Mouse (Mus musculus) cortical plate, adult 2 months (tissue): ENCODE results near the gene Tctex1d1. TPM values are rescaled to one million over a fixed set of nuclear protein-coding genes. Genes with fewer than 3 reads are reported as not detected.

Experiments used
- H3K27ac ChIP-seq: fragments of 200-500 bp; 2 replicates; pipeline ENCODE4 v1.5.1; 2012; ENCODE audit warnings: low read length, control low read depth, inconsistent platforms; ENCODE audit not compliant: insufficient read depth
- H3K4me1 ChIP-seq: fragments of 200-500 bp; 2 replicates; pipeline ENCODE4 v1.6.1; 2011; ENCODE audit warnings: low read length; ENCODE audit not compliant: control insufficient read depth, insufficient read depth
- H3K4me3 ChIP-seq: fragments of 200-500 bp; 2 replicates; pipeline ENCODE4 v1.5.1; 2011; ENCODE audit warnings: mild to moderate bottlenecking, low read length, control low read depth; ENCODE audit not compliant: insufficient read depth
- CTCF ChIP-seq: fragments of 200-500 bp; IDR thresholded peaks from 2 replicates; pipeline ENCODE4 v1.5.1; 2011; ENCODE audit warnings: mild to moderate bottlenecking, control low read depth, low read length; ENCODE audit not compliant: insufficient read depth; ENCODE audit errors: extremely low read depth
- POLR2A ChIP-seq: fragments of 200-500 bp; IDR thresholded peaks from 2 replicates; pipeline ENCODE4 v1.6.1; 2011; ENCODE audit warnings: mild to moderate bottlenecking, low read length, control low read depth; ENCODE audit not compliant: insufficient read depth; ENCODE audit errors: extremely low read depth
- polyA plus RNA-seq: library from polyadenylated mRNA; depleted of rRNA; stranded (reverse); fragments of >200 nt; gene quantifications from 2 replicates; pipeline ENCODE4 v1.2.3, GENCODE M21; 2012

Gene Tctex1d1
- polyA plus RNA-seq, 1 experiment = 0.63 TPM

GRCm38 (mm10) chr4:102967811-102968210 lies 10.6 kb upstream of the Tctex1d1 start:
- no peak for TF ChIP-seq POLR2A
- TF ChIP-seq CTCF = no peak
- Histone ChIP-seq H3K4me1 (no peaks in the 10 kb centered on the region), H3K4me3 (no peak overlapping the region), H3K27ac (no peak overlapping the region)

GRCm38 (mm10) chr4:102969599-102969998 lies 8.8 kb upstream of the Tctex1d1 start:
- TF ChIP-seq CTCF = no peak
- TF ChIP-seq POLR2A = no peak
- Histone ChIP-seq H3K4me3 (no peak overlapping the region), H3K27ac (no peak overlapping the region), H3K4me1 (no peaks in the 10 kb centered on the region)

DNA sequence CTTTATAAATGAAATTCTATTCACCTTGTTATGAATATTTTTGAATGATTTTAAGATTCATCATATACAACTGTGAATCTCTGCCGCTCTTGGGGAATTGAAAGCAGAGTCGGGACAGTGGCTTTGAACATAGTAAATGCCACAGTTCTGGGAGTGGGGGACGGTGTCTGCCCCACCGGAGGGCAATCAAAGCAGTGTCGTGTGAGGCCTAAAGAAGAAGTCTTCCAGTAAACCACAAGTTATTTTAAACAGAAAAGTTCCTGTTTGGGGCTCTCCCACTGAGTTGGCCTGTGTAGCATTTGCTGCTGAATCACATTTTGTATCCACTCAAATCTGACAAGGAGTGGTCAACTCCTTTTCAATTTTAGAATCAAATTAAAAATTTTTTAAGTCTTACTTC lies 7.2 kb upstream of the Tctex1d1 start:
- H3K27ac ChIP-seq = no peak overlapping the region
- TF ChIP-seq POLR2A = no peak
- TF ChIP-seq CTCF = no peak
- H3K4me3 ChIP-seq = no peak overlapping the region
- no peaks in the 10 kb centered on the region for H3K4me1 ChIP-seq

- TF ChIP-seq CTCF (no peak), POLR2A (no peak)
- H3K27ac ChIP-seq = no peak overlapping the region
- H3K4me1 ChIP-seq = no peaks in the 10 kb centered on the region
- no peak overlapping the region for H3K4me3 ChIP-seq
These were observed 6.3 kb upstream of the Tctex1d1 start for GRCm38 (mm10) chr4:102972071-102972470.

- no peak overlapping the region for H3K4me3 ChIP-seq
- TF ChIP-seq CTCF = no peak
- TF ChIP-seq POLR2A = no peak
- H3K27ac ChIP-seq = no peak overlapping the region
- no peaks in the 10 kb centered on the region for H3K4me1 ChIP-seq
These were observed 4.2 kb upstream of the Tctex1d1 start for GRCm38 (mm10) chr4:102974172-102974571.

- Histone ChIP-seq H3K27ac (no peak overlapping the region), H3K4me1 (no peaks in the 10 kb centered on the region), H3K4me3 (no peak overlapping the region)
- TF ChIP-seq POLR2A (no peak), CTCF (no peak)
These were observed 1.8 kb upstream of the Tctex1d1 start for GRCm38 (mm10) chr4:102976290-102977275.

DNA sequence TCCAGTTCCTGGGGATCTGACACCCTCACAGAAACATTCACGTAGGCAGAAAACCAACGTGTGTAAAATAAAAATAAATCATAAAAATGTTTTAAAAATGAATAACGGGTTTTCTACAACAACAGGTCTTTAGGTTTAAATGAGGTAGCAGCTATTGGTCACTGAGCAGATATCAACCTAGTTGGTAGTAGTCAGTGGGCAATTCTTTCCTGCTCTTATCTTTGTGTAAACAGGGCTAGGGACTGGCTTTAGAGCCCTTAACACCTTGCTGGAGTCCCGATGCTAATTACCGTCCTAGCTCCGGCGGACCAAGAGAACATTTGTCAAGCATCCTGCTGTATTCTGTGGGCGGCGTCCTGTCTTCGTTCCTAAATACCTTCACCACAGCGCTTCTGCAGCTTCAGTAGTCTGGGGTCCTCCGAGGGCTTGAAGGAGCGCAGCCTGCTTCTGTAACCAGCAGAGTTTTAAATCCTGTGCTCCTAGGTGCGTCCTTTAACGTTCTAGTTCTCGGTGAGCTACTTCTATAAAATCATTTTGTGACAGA lies 556 bp upstream of the Tctex1d1 start:
- no peaks in the 10 kb centered on the region for H3K4me1 ChIP-seq
- H3K27ac ChIP-seq = no peak overlapping the region
- H3K4me3 ChIP-seq = peak overlapping the region; percentile 3
- TF ChIP-seq CTCF (no peak), POLR2A (no peak)

GRCm38 (mm10) chr4:102979385-102979784 lies 979 bp downstream of the Tctex1d1 start:
- H3K4me3 ChIP-seq = no peak overlapping the region
- H3K4me1 ChIP-seq = no peaks in the 10 kb centered on the region
- no peak for TF ChIP-seq POLR2A
- TF ChIP-seq CTCF = no peak
- no peak overlapping the region for H3K27ac ChIP-seq

- H3K4me3 ChIP-seq = no peak overlapping the region
- no peak overlapping the region for H3K27ac ChIP-seq
- no peaks in the 10 kb centered on the region for H3K4me1 ChIP-seq
- TF ChIP-seq POLR2A = no peak
- no peak for TF ChIP-seq CTCF
These were observed 3.3 kb downstream of the Tctex1d1 start for GRCm38 (mm10) chr4:102981709-102982108.

DNA sequence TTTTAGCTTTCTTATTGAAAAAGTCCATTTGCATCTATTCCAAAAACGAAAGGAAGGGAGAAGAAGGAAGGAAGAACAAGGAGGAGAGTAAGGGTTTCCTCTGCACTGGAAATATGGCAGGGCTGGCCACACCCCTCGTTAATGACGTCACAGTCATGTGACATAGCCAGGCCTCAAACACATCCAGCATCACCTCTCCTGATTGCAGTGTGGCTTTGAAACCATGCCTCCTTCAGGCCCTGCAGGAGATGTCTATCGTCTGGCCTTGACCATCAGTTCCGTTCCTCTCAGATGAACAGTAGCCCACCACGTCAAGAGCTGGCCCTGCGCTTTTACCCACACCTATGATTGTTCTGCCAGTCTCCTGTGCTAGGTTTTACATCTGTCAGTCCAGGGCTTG lies 7.8 kb downstream of the Tctex1d1 start:
- Histone ChIP-seq H3K4me3 (no peak overlapping the region), H3K4me1 (no peaks in the 10 kb centered on the region), H3K27ac (no peak overlapping the region)
- TF ChIP-seq CTCF (no peak), POLR2A (no peak)
